ENCODE assay signal across 17 mouse cellular contexts in the genomic region with DNA sequence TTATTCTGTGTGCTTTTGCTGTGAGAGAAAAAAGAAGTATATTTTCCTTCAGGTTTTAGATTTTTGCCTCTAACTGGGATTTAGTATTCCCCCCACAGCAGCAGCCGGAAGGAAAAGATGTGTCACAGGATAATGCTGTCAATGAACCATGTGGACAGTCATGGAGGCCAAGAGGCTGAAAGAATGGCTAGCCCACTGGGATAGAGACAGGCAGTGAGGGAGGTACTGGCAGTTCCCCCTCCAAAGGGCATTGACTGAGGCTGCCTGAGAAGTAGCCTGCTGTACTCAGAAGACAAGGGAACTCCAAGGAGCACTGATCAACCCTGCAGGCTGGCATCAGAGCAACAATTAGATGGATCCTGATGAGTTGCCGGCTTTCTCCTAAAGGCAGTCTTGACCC.
"Had no signal": no experiment of that assay in that cellular context is flagged by ENCODE, and none has a peak within 500 bp of the region (broad histone marks: within the 10 kb centered on the region; RNA-seq: fewer than 3 reads in every experiment).

No protein-coding gene starts in this region.

- H3K36me3 ChIP-seq: midbrain, embryonic 10.5 days; neural tube, embryonic 13.5 days; neural tube, embryonic 15.5 days had no signal

- H3K9ac ChIP-seq: lung, embryonic 14.5 days; neural tube, embryonic 13.5 days; neural tube, embryonic 15.5 days had no signal

- H3K27me3 ChIP-seq: neural tube, embryonic 13.5 days; neural tube, embryonic 15.5 days had no signal

- H3K27ac ChIP-seq: midbrain, embryonic 10.5 days; neural tube, embryonic 13.5 days; neural tube, embryonic 15.5 days had no signal

- H3K4me3 ChIP-seq: midbrain, embryonic 10.5 days; myocyte; neural tube, embryonic 13.5 days; neural tube, embryonic 15.5 days had no signal

- H3K4me1 ChIP-seq: midbrain, embryonic 10.5 days; neural tube, embryonic 13.5 days; neural tube, embryonic 15.5 days had no signal

- H3K9me3 ChIP-seq: midbrain, embryonic 10.5 days; neural tube, embryonic 13.5 days; neural tube, embryonic 15.5 days had no signal

- DNase-seq: lung, adult 18-20 months; lung, embryonic 14.5 days; lung, postnatal 10 days; lung, postnatal 4 days; midbrain, embryonic 14.5 days; retina, postnatal 1 day; right cerebral cortex, adult 18-20 months; right cerebral cortex, postnatal 25 days; right cerebral cortex, postnatal 4 days; spleen, adult 18-20 months; thymus, adult 18-20 months; thymus, postnatal 14 days; thymus, postnatal 36 days had no signal

- H3K4me2 ChIP-seq: lung, embryonic 14.5 days; neural tube, embryonic 13.5 days; neural tube, embryonic 15.5 days had no signal
